Mouse (Mus musculus) adipocyte (in vitro differentiated cells): ENCODE measurements at regions not wholly inside any gene's neighbourhood (a gene's known extent, or its start where the extent isn't known, plus 50 kb on each side); places are given as distances from the start of the nearest gene placed in this dataset.
A peak's percentile ranks its signal among the peaks of the same experiment; 100 is the strongest.

Experiments
- DNase-seq: peaks from one replicate; pipeline ENCODE4 v3.0.0-alpha.2; 2016; ENCODE audit warnings: low spot score

- DNase-seq: no peak
Measured at GRCm38 (mm10) chr6:94957172-94957668, 159.8 kb upstream of the Kbtbd8 start.

GRCm38 (mm10) chr6:94954580-94954979, 162.5 kb upstream of the Kbtbd8 start:
- DNase-seq: no peak

DNA sequence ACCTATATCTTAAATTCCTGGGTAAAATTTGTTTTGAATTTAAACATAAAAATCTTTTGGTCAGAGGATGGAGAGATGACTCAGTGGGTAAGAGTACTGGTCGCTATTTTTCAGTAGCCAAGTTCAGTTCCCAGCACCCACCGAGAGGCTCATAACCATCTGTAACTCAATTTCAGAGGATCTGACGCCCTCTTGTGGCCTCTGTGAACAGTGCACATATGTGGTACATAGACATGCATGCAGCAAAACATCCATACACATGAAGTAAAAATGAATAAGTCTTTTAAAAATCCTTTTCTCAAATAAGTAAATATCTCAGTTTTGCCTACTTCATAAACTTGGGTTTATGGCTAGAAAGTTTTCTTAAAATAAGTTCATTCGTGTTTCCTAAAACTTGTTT, 163.4 kb upstream of the Kbtbd8 start:
- no peak for DNase-seq

- DNase-seq: no peak
Measured at GRCm38 (mm10) chr6:94951971-94952768, 164.9 kb upstream of the Kbtbd8 start.

DNA sequence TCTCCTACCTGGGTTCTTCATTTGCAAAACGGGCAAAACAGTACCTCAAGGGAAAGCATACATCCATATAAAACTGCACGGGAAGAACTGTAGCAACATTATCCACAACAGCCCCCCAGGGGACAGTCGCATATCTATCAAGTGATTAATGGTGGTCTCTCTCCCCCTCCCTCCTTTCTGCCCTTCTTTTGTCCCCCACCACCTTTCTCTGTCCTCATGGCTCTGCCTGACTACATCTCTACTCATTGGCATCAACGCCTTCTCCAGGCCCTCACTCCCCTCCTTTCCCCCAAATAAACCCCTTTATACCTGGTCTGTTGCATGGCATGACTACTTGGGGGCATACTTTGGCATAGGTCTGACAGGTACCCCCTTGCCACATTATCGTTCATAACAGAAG, 166.1 kb upstream of the Kbtbd8 start:
- no peak for DNase-seq

DNA sequence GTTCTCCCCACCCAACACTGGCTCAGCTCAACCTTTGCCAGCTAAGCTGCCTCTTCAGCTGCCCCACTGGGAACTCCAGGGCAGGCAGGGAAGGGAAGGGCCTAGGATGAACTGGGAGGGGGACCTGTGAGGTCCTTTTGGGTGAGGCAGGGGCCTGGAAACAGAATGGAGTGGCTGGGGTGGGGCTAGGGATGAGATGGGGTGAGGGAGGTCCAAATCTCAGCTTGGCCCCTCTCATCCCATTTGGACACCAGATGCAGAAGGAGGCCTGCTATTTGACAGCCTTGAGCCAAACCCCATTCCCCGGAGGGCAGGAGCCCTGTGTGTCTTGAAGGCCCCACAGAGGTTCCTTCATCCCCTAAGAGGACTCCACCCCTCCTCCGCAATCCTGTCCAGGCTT, 166.7 kb upstream of the Kbtbd8 start:
- peak; percentile 97 for DNase-seq

GRCm38 (mm10) chr6:94946352-94946900, 170.6 kb upstream of the Kbtbd8 start:
- peak; percentile 96 for DNase-seq

GRCm38 (mm10) chr6:94945715-94946114, 171.3 kb upstream of the Kbtbd8 start:
- no peak for DNase-seq

DNA sequence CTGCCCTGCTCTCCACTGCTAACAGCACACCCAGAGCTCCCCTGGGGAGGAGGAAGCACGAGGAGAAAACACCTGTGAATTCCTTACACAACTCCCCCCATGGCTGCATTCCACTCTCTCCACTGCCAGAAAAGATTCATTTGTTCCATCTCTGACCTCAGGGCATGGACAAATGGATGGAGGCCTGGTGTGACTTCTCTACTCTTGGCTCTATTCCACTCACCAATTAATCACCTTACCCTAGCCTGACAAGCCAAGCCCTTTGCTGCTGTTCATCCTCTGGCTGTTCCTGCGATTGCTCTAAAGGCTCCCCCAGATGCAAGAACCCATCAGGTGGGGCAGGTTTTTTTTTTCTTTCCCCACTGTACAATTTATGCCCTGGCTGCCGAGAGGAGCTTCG, 172.8 kb upstream of the Kbtbd8 start:
- DNase-seq: peak; percentile 87

DNA sequence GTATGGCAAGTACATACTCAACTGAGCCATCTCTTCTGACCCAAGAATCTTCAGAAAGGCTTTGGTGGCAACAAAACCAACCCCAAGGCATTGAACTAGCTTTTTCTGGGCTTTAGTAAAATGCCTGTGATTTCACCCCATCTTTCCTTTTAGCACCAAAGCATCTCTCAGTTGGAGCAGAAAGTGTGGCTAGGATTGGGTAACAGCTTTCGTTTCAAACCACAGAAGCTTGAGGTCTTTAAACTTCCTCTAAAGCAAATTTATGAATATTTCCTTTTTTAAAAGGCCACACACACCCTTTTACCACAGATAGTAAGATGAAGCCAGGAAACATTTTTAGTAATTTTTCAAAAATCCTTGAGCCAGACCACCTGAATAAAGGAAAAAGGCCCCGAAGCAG, 178.1 kb upstream of the Kbtbd8 start:
- no peak for DNase-seq

- DNase-seq: no peak
Measured at GRCm38 (mm10) chr6:94936206-94936605, 180.8 kb upstream of the Kbtbd8 start.

- DNase-seq: peak; percentile 99
Measured at GRCm38 (mm10) chr6:94935706-94936105, 181.3 kb upstream of the Kbtbd8 start.

- peak; percentile 79 for DNase-seq
Measured at GRCm38 (mm10) chr6:94927811-94928210, 189.2 kb upstream of the Kbtbd8 start.

- DNase-seq: no peak
Measured at GRCm38 (mm10) chr6:94926652-94927211, 190.3 kb upstream of the Kbtbd8 start.

- no peak for DNase-seq
Measured at GRCm38 (mm10) chr6:94925408-94925807, 191.6 kb upstream of the Kbtbd8 start.

DNA sequence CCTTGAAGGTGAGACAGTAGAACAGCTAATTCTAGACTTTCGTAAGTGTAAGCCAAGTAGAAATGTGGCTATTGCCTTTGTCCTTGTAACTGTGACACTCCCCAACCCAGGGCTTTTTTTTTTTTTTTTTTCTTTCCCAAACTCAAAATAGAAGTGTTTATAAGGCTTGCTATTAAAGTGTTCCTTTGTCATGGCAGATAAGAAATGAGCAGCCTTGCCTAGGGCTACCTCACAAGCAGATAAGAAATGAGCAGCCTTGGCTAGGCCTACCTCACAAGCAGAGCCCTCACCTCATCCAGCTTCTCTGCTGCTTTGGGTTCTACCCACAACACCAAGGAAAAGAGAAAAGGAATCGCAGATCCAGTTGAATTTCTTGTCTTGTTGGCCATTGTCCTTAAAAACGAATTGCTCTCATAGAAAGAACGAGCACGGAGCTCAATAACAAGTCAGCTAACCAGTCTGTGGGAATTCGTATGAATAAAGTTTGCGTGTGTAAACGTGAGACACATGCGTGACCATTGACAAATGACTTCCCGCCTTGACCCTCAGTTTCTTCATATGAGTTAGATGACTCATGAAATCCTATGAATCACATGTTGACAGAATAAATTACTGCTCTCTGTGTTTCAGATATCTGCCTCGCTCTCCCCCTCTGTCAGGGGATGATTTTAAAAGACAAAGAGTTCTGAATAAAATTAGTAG, 192.6 kb upstream of the Kbtbd8 start:
- DNase-seq: peak; percentile 53

DNA sequence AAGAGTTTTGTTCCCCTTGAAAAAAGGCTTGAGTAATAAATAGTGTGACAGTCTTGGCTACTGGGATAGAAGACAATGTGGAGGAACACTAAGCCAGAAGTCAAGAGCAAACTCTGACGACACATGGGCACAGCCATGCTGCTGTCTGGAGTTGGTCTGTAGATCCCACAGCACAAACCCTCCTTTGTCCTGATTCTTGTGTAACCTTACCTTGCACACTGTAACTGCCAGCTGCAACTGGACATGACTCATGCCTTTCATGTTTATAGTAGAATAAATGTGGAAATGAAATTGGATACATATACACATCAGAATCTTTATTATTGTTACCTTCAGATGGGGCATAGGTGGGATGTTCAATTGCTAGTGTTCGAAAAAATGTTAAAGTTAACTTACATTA, 195.3 kb upstream of the Kbtbd8 start:
- peak; percentile 92 for DNase-seq

DNA sequence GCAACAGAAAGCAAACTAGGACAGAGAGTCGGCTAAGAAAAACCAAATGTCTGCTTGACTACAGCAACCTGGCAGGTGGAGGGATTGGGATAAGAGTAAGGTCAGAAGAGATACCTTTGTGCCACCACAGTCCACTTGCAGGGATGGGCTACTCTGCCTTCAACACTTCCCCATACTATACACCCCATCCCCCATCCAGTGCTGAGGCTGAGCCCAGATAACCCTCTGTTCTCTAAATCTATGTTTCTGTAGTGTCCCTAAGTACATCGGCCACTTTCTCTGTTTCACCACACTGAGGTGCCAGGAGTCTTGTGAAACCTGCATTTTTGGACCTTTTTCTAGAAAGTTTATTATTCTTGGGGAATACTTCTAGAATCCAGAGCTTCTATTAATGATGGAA, 196.3 kb upstream of the Kbtbd8 start:
- DNase-seq: no peak

DNA sequence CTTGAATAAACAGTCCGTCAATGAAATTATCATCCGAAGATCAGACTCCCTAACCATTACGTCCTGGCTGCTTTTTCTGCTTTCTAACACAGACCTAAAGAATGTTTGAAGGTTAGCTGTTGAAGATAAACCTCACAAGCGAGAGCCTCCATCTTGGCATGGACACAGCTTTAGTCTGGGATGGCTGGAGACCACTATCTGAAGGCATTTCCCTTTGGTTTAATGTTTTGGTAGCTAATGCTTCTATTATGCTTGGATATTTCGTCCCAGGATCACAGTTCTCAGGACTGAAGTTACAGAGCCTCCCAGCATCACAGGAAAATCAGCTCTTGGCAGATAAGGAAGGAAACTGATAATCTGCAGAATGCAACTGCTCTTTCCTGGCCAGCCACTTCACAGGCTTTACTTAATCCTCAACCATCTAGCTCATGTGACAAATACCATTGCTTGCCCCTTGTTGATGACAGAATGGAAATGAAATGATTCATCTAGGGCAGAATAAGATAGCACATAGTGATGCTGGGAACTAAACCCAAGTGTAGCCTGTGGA, 197.8 kb upstream of the Kbtbd8 start:
- no peak for DNase-seq

- DNase-seq: peak; percentile 80
Measured at GRCm38 (mm10) chr6:94915842-94916620, 201.0 kb upstream of the Kbtbd8 start.

GRCm38 (mm10) chr6:94911836-94912235, 205.2 kb upstream of the Kbtbd8 start:
- DNase-seq: peak; percentile 72

DNA sequence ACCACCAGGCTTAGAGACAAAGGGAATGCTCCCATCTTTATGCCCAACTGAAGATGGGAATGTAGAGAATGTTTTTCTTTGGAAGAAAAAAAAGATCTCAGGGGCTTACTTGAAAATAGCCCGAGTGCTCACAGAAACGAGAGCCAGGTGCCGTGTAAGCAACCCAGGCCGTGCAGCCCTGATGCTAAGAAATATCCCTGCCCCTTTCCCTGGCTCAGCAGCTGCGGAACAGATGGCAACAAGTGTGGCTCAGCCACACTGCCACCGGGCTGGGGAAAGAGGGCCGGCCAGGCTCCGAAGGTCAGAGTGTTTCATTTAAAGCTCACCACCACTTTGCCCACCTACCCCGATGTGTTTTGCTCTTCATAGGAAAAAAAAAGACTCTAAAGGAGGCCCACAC, 205.7 kb upstream of the Kbtbd8 start:
- DNase-seq: no peak
